Mouse (Mus musculus) cerebellum, adult 9-11 months (tissue): ENCODE results near the gene Sdr39u1.
A peak's percentile ranks its signal among the peaks of the same experiment; 100 is the strongest.

Source experiments
- DNase-seq: peaks from one replicate; pipeline ENCODE4 v3.0.0; 2022

Gene Sdr39u1

DNA sequence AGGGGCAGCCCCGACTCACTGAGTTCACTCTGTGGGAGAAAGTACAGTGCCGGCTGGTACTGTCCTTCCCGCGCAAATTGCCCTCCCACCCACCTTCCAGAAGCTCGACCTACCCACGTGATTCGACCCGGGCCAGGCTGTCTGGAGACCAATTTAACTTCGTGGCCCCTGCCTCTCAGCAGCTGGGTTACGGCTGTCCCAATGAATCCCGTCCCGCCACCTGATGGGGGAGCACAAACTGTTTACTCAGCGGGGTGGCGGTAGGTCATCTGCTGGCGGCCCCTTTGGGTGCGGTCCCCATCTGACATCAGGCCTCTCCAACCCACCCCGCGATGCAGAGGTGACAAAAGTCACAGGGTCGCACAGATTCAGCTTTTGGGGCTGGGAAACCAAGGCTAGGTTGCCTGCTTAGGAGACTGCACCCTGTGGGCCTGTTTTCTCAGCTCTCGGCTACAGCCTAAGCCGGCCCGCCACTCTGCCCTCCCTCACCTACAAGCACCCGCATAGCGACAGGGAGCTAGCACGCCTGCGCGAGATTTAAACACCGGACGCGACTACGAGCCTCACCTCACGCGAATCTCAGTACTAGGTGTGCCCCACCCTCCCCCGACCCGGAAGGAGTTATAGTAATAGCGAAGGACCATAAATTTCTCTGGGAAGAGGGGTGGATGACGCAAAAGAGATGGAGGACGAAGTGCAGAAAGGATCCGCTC, at the start of gene Sdr39u1:
Gene Sdr39u1, minus strand, starts transcription at position 593 of the 713 bp plus-strand sequence.
- peak; percentile 96 for DNase-seq

DNA sequence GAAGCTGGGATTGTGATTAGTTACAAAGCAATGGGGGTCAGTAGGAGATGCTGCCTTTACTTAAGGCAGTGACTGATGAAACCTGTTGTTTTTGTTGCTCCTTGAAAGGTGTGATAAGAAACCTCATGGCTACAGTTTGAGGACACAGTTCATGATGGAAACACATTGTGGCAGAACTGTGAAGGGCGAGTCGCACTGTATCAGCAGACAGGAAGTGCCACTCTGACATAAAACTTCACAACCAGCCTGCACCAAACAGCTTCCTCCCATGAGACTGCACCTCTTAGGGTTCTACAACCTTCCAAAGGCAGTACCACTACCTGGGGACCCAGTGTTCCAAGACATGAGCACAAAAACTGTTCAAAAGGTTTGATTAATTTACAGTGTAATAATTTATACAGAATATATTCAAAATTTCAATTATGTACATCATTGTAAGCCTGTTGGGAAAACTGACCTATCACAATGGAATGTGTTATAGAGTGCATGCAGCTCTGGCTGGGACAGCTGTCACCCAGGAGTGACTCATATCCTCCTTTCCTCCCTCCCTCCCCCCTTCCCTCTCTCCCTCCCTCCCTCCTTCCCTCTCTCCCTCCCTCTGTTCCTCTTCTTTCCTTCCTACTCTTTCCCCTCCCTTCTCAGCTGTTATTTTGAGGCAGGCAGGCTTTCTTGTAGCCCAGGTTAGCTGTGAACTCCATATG, 46.3 kb upstream of the Sdr39u1 start:
- DNase-seq, result no peak

DNA sequence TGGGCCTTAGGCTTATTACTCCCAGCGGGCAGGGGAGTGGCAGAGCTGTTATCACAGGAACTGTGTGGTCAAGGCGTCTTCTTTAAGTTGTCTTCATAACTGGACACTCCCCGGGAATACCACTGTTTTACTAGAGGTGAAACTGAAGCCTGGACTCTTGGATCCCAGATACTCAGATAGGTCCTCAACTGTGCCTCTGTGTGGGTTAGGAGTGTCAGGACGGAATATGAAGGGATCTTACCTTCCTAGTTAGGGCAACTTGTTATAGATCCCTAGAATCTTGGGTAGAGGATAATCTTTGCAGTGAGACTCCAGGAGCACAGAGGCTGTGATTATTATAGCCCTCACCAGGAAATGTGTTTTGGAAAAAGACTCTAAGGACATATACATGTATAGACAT, 44.5 kb upstream of the Sdr39u1 start, which contains the start of gene Cma1:
Gene Cma1, minus strand, starts transcription at position 101 of the 400 bp plus-strand sequence.
- no peak for DNase-seq

DNA sequence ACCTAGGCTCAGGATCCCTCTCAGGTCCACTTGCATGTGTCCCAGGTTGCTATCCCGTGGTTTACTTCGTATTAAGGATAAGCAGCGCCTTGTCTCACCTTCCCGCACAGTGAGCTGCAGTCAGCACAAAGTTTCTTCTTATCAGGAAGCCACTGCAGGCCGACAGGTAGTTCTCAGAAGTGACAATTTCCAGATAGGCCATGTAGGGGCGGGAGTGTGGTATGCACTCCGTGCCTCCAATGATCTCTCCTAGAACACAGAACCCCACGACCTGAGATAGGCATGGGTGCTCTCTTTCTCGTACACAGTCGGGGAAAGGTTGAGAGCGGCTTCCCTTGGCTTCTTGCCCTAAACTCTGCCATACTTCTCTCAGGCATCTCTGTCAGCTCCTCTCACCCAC, 43.5 kb upstream of the Sdr39u1 start:
- no peak for DNase-seq

DNA sequence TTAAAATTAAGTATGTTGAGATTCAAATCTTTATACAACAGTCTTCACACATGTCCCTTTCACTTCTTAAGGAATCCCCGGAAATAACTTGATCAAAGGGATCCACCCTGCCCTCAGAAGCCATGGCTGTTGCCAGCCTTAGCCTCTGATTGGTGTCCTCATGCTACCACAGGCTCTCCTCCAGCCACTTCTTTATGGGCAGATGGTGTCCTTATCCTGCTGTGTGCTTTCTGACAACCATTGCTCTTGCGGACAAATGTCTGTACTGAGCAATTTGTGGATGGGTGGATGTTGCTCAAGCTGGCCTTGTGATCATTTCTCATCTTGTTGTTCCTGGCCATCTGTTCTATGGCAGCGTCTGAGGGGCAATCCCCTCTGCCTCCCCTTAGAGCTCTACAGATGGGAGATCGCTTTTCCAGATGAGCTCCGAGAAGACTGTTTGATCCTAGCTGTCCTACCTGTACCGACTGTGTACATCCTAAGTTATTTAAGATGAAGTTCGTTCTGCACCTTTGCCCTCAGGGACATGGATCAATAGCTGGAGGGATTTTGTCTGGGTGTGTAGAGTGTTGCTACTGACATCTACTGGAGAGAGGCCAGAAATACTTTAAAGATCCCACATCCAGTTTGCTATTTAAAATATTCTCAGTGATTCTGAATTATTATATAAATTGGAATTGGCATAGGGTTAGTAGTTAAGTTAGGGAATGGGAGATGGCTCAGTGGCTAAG, 40.1 kb upstream of the Sdr39u1 start:
- DNase-seq, result peak; percentile 38

DNA sequence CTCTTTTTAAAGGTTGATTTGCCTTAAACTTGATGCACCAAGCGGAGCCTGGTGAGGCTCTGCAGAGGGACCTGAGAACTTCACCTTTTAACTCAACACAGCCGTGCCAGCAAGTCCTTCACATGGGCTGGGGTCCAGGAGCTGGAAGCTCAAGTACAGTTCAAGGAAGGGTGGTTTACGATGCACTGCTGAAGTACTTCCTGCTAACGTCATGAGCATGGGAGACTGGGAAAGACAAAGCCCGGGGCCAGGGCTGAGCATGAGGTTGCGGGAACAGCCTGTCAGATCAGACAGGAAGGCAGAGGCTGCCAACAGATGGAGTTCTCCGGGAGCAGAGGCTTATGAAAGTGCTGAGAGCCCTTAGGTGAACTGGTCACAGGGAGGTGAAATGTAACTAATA, 33.5 kb upstream of the Sdr39u1 start:
- no peak for DNase-seq

DNA sequence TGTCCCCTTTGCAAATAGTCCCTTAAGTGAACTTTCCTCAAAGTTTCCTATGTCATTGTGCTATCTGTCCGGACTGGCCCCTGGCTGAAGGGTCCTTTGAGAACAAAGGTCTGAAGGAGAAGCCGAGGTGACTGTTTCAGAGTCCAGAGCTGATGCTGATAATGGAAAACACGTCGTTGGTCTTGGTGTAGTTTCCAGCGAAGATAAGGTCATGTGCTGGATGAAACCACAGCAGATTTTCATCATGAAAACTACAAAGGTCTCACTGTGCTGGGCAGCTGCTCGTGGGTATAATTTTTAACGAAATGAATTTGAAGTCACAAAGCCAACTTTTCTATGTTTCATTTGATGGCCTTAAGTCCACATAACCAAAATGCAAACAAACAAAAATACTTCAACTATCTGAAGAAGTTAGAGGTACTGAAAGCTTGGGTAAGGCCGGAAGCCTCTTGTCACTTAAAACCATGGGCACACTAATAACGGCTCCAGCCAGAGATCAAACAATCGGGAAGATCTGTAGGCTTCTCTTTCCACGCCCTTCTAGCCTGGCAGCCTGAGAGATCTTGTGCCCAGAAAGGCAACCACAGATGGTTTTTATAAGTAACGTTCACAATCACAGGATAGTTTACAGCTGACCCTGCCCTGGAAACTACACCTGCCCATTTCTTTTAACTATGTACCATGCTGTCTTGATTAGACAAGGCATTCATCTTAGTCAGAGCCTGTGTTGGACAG, 29.3 kb upstream of the Sdr39u1 start:
- DNase-seq, result no peak

DNA sequence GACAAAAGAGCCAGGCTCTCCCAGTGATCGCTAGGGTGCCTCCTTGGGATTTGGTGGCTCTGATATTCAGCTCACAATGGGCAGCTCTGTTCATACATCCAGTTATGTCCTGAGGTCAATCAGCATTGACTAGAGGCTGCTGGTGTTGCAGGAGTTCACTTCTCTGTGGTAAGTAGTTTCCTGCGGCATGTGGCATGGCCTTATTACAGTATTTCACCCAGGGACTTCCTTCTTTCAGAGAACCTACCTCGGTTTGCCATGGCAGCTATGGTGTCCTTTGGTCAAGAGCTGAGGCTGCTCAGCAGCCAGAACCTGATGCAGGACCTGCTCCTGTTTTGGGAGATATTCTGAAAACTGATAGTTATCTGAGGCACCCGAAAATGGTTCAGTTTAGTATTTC, 26.8 kb upstream of the Sdr39u1 start:
- DNase-seq, result no peak

DNA sequence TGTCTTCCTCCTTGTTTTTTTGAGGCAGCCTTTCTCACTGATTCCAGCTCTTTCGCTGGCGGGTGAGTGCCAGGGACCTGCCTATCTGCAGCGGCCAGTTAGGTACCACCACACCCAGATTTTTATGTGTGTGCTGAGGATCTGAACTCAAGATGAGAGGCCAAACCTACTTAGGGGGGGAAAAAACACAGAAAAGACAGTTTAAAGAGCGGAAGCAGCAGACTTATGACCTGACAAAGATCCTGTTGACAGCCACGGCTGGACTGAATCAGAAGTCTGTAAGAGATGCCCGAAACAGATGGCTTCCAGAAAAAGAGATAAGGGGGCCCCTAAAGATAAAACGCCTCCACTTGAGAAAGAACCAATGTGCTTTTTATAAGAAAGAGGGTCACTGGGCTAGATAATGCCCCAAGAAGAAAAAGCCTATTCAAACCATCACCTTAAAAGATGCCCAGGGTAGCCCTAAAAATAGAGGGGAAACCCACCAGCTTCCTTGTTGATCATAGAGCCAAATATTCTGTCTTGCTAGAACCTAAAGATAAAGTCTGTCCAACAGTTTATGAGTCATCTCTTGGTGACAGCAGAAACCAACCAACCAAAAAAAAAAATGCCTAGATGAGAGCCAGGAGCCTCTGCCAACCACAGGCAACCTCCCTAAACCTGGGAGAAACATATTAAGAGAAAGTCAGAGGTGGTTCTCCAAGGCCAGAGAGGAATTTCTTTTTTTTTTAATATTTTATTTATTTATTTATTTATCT, 22.6 kb upstream of the Sdr39u1 start:
- no peak for DNase-seq

DNA sequence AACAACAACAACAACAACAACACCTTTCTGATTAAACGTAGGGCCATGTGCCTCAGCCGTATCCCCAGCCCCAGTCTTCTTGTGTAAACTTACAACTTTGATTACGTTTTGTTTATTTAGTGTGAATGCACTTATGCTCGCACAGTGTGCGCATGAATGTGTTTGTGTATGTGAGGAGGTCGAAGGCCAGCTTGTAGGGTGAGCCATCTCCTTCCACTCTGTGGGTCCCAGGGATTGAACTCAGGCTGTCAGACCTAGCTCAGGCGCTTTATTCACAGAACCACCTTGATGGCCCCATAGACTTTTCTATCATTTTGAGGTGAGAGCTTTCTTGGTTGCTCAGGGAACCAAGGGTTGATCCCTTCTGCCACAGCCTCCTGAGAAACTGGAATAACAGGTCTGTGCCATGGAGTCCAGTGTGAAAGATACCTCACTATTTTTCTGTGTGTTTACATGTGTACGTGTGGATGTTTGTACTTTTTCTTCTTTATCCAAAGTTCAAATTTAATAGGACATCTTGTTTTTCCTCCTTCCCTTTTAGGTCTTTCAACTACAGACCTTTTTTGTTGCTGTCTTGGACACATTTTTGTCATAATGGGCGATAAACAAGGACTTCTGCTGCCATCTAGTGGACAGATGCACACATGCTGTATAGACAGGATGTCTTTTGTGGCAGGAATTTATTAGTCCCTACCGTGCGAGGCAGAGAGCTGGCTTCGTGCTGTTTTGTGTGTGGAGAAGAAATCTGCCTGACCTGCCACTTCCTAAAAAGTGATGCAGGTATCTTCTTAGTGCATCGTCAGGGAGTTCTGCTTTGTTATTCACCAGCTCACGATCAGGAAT, 18.4 kb upstream of the Sdr39u1 start:
- DNase-seq, result peak; percentile 77

DNA sequence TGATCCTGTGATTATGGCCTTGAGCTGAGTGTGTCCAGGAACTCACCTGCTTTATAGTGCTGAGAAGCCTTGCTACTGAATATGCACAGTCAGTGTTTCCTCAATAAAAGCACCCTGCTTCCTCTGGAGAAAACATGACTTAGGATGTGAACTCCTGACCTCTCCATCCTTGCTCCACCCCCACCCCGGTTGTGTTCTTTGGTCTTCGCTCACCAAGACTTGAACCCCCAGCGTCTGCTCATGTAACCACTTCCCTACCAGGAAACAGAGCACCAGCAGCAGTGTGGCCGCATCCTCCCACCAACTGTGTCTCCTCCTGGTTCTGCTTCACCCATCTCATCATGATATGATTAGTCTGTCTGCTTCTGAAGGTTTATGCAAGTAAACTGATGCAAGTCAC, 13.3 kb upstream of the Sdr39u1 start:
- no peak for DNase-seq

DNA sequence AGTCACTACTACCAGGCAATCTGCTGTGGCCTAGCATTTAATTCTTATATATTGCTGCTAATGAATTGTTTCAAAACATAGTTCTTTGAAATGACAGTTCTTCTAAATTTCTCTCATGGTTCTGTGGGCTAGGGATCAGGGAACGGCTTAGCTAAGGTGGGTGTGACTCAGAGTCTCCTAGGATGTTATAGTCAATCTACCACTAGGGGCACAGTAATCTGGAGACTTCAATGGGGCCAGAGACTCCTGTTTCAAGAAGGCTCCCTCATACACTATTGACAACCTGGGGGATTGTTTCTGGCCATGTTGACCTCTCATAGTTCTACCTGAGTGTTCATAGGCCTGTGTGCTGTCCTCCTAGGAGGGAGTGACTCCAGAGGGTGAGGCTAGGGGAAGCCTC, 5.4 kb upstream of the Sdr39u1 start:
- no peak for DNase-seq

DNA sequence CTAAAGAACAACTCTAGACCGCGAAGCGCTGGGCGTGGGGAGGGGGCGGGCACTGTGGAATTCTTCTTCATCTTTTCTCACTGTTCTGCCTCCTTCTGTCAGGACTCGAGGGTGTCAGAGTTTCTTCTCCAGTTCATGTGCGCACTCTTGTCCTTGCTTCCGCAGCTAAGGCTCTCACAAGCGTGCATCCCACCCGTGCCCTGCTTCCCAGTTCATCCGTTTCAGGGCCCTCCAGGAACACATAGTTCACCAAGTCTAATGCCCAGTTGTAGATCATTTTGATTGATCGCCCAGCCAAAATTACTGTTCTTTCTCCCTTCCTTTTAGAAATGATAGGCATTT, 292 bp upstream of the Sdr39u1 start:
- no peak for DNase-seq

DNA sequence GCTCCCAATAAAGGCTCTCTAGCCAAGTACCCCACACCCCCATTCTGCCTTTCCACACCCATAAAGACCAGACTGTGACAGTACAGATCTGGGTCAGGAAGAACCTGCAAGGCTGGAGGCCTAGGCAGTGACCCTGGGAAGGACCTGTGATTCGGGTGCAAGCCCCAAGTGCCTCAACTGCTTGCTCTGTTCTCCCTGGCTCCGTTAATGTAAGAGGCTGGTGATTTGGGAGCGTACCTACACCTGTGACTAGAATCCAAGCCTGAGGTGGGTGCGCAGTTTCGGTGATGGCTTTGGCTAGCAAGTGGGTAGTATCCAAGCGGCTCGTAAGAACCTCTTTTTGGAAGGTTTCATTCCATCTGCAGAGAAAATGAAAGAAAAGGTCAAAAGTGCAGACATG, 1.1 kb downstream of the Sdr39u1 start:
- peak; percentile 58 for DNase-seq

DNA sequence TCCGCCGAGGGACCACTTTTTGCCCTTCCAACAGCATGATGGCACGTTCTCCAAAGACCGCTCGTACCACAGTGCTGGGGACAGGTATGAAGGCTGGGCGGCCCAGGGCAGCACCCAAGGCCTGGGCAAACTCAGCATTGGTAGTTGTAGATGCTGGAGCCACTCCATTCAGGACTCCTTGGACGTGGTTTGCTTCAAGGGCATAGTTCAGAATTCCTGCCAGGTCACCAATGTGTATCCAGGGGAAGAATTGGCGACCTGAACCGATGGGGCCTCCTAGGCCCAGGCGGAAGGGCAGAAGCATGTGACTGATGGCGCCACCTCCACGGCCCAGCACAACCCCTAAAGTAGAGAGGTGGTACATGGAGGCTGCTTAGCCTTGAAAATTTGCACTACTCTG, 2.4 kb downstream of the Sdr39u1 start:
- peak; percentile 52 for DNase-seq

DNA sequence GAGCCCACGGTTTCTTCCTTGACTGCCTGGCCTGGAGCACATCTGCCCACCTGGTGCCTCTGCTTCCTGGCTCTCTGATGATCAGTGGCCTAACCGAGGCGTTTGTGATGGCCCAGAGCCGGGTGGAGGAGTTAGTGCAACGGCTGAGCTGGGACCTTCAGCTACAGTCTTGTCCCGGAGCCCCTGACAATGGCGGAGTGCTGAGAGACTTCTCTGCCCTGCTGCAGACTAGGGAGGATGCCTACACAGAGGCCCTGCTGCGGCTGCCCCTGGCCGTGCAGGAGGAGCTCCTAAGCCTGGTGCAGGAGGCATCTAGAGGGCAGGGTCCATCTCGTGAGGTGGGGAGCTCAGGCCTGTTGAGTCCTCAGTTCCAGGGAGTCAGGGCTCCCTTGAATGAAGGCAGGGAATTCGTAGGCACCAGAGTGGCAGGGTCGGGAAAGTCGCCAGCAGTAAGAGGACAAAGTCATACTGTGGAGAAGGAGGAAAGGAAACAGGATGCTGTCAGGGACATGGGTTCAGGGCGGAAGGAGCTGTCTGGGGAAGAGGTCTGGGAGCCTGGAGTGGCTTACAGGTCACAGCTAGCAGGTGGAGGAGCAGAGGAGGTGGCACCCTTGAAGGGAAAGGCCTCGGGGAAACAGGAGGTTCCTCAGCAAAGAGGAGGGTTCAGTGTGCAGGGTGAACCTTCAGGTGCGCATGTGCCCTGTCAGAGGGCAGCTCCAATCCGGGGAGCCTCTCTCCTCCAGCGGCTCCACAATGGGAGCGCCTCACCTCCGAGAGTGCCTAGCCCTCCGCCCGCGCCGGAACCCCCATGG, 13.3 kb downstream of the Sdr39u1 start:
- DNase-seq, result peak; percentile 60

DNA sequence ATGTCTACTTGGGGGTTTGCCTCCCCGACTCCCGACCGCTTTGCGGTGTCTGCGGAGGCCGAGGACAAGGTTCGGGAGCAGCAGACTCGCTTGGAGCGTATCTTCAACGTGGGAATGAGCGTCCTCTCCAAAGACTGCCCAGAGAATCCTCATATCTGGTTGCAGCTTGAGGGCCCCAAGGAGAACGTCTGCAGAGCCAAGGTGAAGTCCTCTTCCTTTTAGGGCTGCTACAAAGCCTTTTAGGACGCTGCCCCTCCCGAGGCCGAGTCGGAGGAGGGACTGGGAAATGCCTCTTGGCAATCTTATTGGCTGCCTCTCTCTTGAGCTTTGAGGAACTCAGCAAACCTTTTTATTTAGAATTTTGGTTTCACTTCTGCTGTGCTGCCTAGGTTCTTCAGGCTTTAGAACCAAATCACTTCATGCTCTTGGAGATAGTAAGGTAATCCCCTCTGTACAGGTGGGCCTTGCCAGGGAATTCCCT, 14.3 kb downstream of the Sdr39u1 start:
- DNase-seq, result no peak

DNA sequence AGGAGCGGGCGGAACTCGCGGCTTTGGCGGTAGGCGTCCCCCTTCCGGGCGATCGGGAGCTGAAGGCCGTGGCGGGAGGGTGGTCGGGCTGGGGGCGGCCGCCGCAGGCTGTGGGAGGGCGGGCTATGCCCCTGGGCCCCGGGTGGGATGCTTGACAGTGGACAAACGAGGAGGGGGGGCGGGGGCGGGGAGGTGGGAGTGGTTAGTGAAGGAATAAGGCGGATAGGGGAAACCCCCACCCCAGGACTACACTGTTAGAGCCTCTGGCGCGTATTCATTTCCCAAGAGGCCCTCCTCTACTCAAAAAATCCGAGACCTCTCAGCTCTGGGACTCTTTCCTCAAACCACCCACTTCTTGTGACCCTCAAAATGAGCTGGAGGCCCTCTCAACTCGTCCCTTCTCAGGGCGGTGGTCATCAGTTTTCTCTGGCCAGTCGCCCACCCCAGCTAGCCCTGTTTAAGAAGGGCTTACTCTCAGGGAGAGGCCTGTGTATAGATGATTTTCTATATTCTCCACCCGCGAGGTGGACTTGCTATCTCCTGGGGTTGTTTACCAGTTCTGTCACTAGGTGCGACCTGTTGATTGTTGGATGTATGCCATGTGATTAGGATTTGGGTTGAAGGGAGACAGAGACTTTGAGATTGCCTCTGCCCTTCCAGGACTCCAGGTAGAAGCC, 14.8 kb downstream of the Sdr39u1 start:
- peak; percentile 85 for DNase-seq

DNA sequence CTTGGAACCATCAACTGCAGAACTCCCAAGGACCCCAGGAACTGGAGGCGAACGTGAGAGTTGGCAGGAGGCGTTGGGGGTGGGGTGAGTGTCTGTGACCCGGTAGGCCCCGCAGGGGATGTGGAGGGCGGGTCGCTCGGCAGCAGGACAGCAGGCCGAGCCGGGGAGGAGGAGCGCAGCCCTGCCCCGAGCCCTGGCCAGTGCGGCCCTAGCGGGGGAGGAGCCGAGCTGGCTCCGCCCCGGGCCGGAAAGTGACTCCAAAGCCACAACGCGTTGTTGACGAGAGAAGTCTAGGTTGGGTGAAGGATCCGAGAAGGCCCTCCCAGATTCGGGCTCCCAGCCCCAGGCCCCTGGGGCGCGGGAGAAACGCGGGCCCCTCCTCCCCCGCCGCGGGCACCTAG, 15.4 kb downstream of the Sdr39u1 start, which contains the start of gene Khnyn:
Gene Khnyn, plus strand, starts transcription at position 235 of the 401 bp plus-strand sequence.
- peak; percentile 97 for DNase-seq

DNA sequence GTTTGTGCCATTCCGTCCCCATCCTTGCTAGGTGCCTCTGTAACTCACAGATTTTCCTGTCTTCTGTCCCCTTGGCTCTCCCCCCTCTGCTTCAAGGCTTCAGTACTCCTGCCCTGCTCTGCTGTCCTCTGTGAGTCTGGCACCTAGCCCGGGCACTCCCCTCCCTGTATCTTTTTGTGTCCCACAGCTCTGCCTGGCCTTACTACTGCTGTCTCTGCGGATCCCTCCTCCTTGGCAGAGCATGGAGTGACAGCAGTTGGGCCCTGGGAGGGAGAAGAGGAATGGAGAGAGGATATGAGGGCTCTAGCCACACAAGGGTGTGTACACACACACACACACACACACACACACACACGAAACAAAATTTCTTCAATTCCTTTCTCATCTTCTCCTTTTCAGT, 15.9 kb downstream of the Sdr39u1 start, which contains the start of gene Cbln3:
Gene Cbln3, minus strand, starts transcription at position 227 of the 400 bp plus-strand sequence.
- DNase-seq, result peak; percentile 100
